Mouse (Mus musculus): ENCODE results near the gene Dnajc27.

- TF ChIP-seq CTCF (conservative IDR thresholded peaks at IDR 0.05; ENCODE audit: low read length) (no peak), POU5F1 (IDR thresholded peaks at IDR 0.05; ENCODE audit: borderline replicate concordance, low read length) (no peak), NANOG (IDR thresholded peaks at IDR 0.05; ENCODE audit: borderline replicate concordance, low read length) (no peak)
Observed at GRCm38 (mm10) chr12:4036157-4036556, 46.2 kb upstream of the Dnajc27 start.
